Mouse (Mus musculus) midbrain, embryonic 14.5 days (tissue): ENCODE data around the gene Gm11096. TPM values are rescaled to one million over a fixed set of nuclear protein-coding genes. Genes with fewer than 3 reads are reported as not detected.
A peak's percentile ranks its signal among the peaks of the same experiment; 100 is the strongest.

Experiments
- ATAC-seq: fragments of 200-750 bp; cut with Nextera tagmentation; 2 replicates; pipeline ENCODE4 v1.8.0; 2017; ENCODE audit warnings: moderate number of reproducible peaks, moderate library complexity; ENCODE audit not compliant: low FRiP score, low TSS enrichment
- DNase-seq: peaks from one replicate; pipeline ENCODE4 v3.0.0-alpha.2; 2015
- H3K27ac ChIP-seq: fragments of 300-500 bp; sonication (generic); replicated peaks from 2 replicates; pipeline ENCODE4 v1.5.1; 2014; ENCODE audit warnings: mild to moderate bottlenecking, low read depth, low read length, moderate library complexity
- H3K27me3 ChIP-seq: fragments of 300-500 bp; sonication (generic); 2 replicates; pipeline ENCODE4 v1.6.1; 2014; ENCODE audit warnings: low read length, control low read depth, mixed read lengths; ENCODE audit not compliant: control insufficient read depth, insufficient read depth
- H3K36me3 ChIP-seq: fragments of 300-500 bp; sonication (generic); 2 replicates; pipeline ENCODE4 v1.6.1; 2014; ENCODE audit warnings: low read length, control low read depth; ENCODE audit not compliant: control insufficient read depth, insufficient read depth
- H3K4me1 ChIP-seq: fragments of 300-500 bp; sonication (generic); 2 replicates; pipeline ENCODE4 v1.6.1; 2014; ENCODE audit warnings: mild to moderate bottlenecking, antibody characterized with exemption, low read length, control low read depth; ENCODE audit not compliant: control insufficient read depth, insufficient read depth
- H3K4me2 ChIP-seq: fragments of 300-500 bp; sonication (generic); 2 replicates; pipeline ENCODE4 v1.6.1; 2014; ENCODE audit warnings: mild to moderate bottlenecking, low read length, moderate library complexity
- H3K4me3 ChIP-seq: fragments of 300-500 bp; sonication (generic); replicated peaks from 2 replicates; pipeline ENCODE4 v1.5.1; 2014; ENCODE audit warnings: low read depth, low read length
- H3K9ac ChIP-seq: fragments of 300-500 bp; sonication (generic); replicated peaks from 2 replicates; pipeline ENCODE4 v1.6.1; 2014; ENCODE audit warnings: mild to moderate bottlenecking, low read length, moderate library complexity
- H3K9me3 ChIP-seq: fragments of 300-500 bp; sonication (generic); 2 replicates; pipeline ENCODE4 v1.6.1; 2016; ENCODE audit warnings: low read length, control low read depth, mixed read lengths; ENCODE audit not compliant: control insufficient read depth
- WGBS: fragments of 180-500 bp; shearing (Covaris S2); extraction: QIAGEN DNeasy Blood & Tissue Kit; methylation state at CpG from one replicate; pipeline ENCODE4 v1.1.7; 2014; 5-methylcytosine and 5-hydroxymethylcytosine counted together
- polyA plus RNA-seq: library from polyadenylated mRNA; unstranded; fragments of >200 nt; fragmentation: Nextera tagmentation; extraction: Ambion mirVana; gene quantifications from 2 replicates; pipeline ENCODE4 v1.2.1, GENCODE M21; 2014

The Gm11096 gene
- polyA plus RNA-seq, 1 experiment from 2014 or later, result not detected

- Histone ChIP-seq H3K4me2 (no peak overlapping the region), H3K9me3 (no peaks in the 10 kb centered on the region), H3K27me3 (no peaks in the 10 kb centered on the region), H3K4me3 (no peak overlapping the region), H3K9ac (no peak overlapping the region), H3K27ac (no peak overlapping the region), H3K4me1 (0 out of 2 replicates have a peak, but pooled peaks cover 6% of the 10 kb centered on the region), H3K36me3 (no peaks in the 10 kb centered on the region)
- ATAC-seq (no peak), DNase-seq (no peak)
- 82% methylated on average over 6 of the region's 6 CpGs for WGBS
Measured at GRCm38 (mm10) chr17:81416361-81417114, 25.0 kb upstream of the Gm11096 start.

- Histone ChIP-seq H3K27me3 (no peaks in the 10 kb centered on the region), H3K27ac (peak overlapping the region; percentile 63), H3K9me3 (no peaks in the 10 kb centered on the region), H3K4me2 (no peak overlapping the region), H3K36me3 (no peaks in the 10 kb centered on the region), H3K9ac (no peak overlapping the region), H3K4me1 (peaks cover 11% of the 10 kb centered on the region; the same call in 1 of the 2 replicates), H3K4me3 (no peak overlapping the region)
- 39% methylated on average over 10 of the region's 10 CpGs for WGBS
- peak; percentile 58 for DNase-seq
- ATAC-seq, result peak; percentile 43; the same call in 1 of the 2 replicates
Measured at GRCm38 (mm10) chr17:81419802-81420459, 21.6 kb upstream of the Gm11096 start.

GRCm38 (mm10) chr17:81424256-81424912 is 17.2 kb upstream of the Gm11096 start:
- Histone ChIP-seq H3K9me3 (no peaks in the 10 kb centered on the region), H3K4me3 (no peak overlapping the region), H3K9ac (no peak overlapping the region), H3K4me1 (peaks cover 11% of the 10 kb centered on the region; the same call in 1 of the 2 replicates), H3K27me3 (no peaks in the 10 kb centered on the region), H3K4me2 (no peak overlapping the region), H3K27ac (no peak overlapping the region), H3K36me3 (0 out of 2 replicates have a peak, but pooled peaks cover 2% of the 10 kb centered on the region)
- no peak for ATAC-seq
- WGBS, result 38% methylated on average over 10 of the region's 10 CpGs
- no peak for DNase-seq

GRCm38 (mm10) chr17:81427245-81427644 is 14.3 kb upstream of the Gm11096 start:
- Histone ChIP-seq H3K36me3 (0 out of 2 replicates have a peak, but pooled peaks cover 2% of the 10 kb centered on the region), H3K9me3 (no peaks in the 10 kb centered on the region), H3K4me1 (peaks cover 5% of the 10 kb centered on the region; the same call in 1 of the 2 replicates), H3K4me3 (no peak overlapping the region), H3K27ac (0 out of 2 replicates have a peak overlapping the region, but pooled peaks have one; percentile 32), H3K4me2 (no peak overlapping the region), H3K27me3 (no peaks in the 10 kb centered on the region), H3K9ac (no peak overlapping the region)
- ATAC-seq, result no peak
- no peak for DNase-seq
- WGBS, result 81% methylated on average over 7 of the region's 7 CpGs

- Histone ChIP-seq H3K4me2 (no peak overlapping the region), H3K4me3 (no peak overlapping the region), H3K9ac (no peak overlapping the region), H3K9me3 (no peaks in the 10 kb centered on the region), H3K27me3 (no peaks in the 10 kb centered on the region), H3K27ac (no peak overlapping the region), H3K36me3 (no peaks in the 10 kb centered on the region), H3K4me1 (no peaks in the 10 kb centered on the region)
- ATAC-seq (no peak), DNase-seq (no peak)
- WGBS, result 82% methylated on average over 2 of the region's 2 CpGs
Measured at GRCm38 (mm10) chr17:81432733-81433132, 8.8 kb upstream of the Gm11096 start.

GRCm38 (mm10) chr17:81433148-81433547 is 8.4 kb upstream of the Gm11096 start:
- Histone ChIP-seq H3K27ac (no peak overlapping the region), H3K27me3 (no peaks in the 10 kb centered on the region), H3K9ac (no peak overlapping the region), H3K4me1 (no peaks in the 10 kb centered on the region), H3K4me3 (no peak overlapping the region), H3K4me2 (no peak overlapping the region), H3K9me3 (no peaks in the 10 kb centered on the region), H3K36me3 (no peaks in the 10 kb centered on the region)
- DNase-seq, result no peak
- WGBS, result 49% methylated on average over 5 of the region's 5 CpGs
- no peak for ATAC-seq

- H3K9me3 ChIP-seq, result no peaks in the 10 kb centered on the region
- DNase-seq (no peak), ATAC-seq (no peak)
- H3K27me3 ChIP-seq, result no peaks in the 10 kb centered on the region
- H3K4me1 ChIP-seq, result no peaks in the 10 kb centered on the region
- 60% methylated on average over 3 of the region's 3 CpGs for WGBS
- no peaks in the 10 kb centered on the region for H3K36me3 ChIP-seq
- H3K27ac ChIP-seq, result no peak overlapping the region
- no peak overlapping the region for H3K9ac ChIP-seq
- H3K4me3 ChIP-seq, result no peak overlapping the region
- no peak overlapping the region for H3K4me2 ChIP-seq
Measured at GRCm38 (mm10) chr17:81455269-81455668, 13.7 kb downstream of the Gm11096 start.

- Histone ChIP-seq H3K4me2 (no peak overlapping the region), H3K9ac (no peak overlapping the region), H3K27me3 (no peaks in the 10 kb centered on the region), H3K4me1 (no peaks in the 10 kb centered on the region), H3K36me3 (no peaks in the 10 kb centered on the region), H3K4me3 (no peak overlapping the region), H3K9me3 (no peaks in the 10 kb centered on the region), H3K27ac (no peak overlapping the region)
- ATAC-seq (no peak), DNase-seq (no peak)
- 85% methylated on average over 7 of the region's 7 CpGs for whole genome bisulfite sequencing
Measured at GRCm38 (mm10) chr17:81455977-81456376, 14.4 kb downstream of the Gm11096 start.
